Comparison of ENCODE assay signal across 10 mouse cellular contexts in the genomic region with DNA sequence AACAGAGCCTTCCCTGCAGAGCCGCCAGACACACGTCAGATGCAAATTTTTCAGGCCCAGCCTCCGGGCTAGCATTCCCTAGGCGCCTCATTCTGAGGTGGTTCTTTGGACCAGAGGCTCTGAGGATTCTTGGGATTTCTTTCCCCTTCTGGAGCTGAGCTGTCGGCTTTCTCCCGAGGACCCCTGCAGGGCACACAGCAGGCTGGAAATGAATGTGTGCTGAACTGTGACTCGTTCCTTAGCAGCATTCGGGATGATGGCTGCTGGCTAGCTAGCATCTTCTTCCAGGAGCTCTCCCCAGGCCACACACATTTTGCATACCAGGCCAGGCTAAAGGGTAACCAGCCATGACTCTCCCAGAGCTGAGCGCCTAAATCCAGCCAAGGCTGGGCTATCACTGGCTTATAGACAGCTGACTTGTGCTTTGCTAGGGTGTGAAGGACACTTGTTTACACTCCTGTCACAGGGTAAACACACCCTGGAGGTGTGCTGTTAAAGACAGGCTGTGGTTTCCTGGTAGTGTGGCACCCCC. TPM values are rescaled to one million over a fixed set of nuclear protein-coding genes. Genes with fewer than 3 reads are reported as not detected.
DNase-seq lines count a peak whose midpoint lies in the region; ATAC-seq lines count a peak whose summit lies in the region.
"Had no signal": no experiment of that assay in that cellular context is flagged by ENCODE, and none has a peak within 500 bp of the region (broad histone marks: within the 10 kb centered on the region; RNA-seq: fewer than 3 reads in every experiment).

No protein-coding gene starts in this region.

- peak overlapping the region; percentile 35; the same call in 1 of the 2 replicates for H3K9ac ChIP-seq in heart, embryonic 15.5 days
- H3K9ac ChIP-seq in embryonic facial prominence, embryonic 13.5 days, result 0 out of 2 replicates have a peak overlapping the region, but pooled peaks have one; percentile 12
- H3K9ac ChIP-seq: embryonic facial prominence, embryonic 12.5 days had no signal

- no peak overlapping the region for H3K4me3 ChIP-seq in heart, embryonic 15.5 days
- no peak overlapping the region for H3K4me3 ChIP-seq in embryonic facial prominence, embryonic 13.5 days
- H3K4me3 ChIP-seq: embryonic facial prominence, embryonic 12.5 days had no signal

- WGBS in heart, embryonic 15.5 days, result 26% methylated on average over 9 of the region's 9 CpGs
- WGBS in embryonic facial prominence, embryonic 13.5 days, result 9% methylated on average over 9 of the region's 9 CpGs

- no peak overlapping the region for H3K4me2 ChIP-seq in heart, embryonic 15.5 days
- H3K4me2 ChIP-seq in embryonic facial prominence, embryonic 13.5 days, result no peak overlapping the region; the same call in 1 of the 2 replicates
- H3K4me2 ChIP-seq: embryonic facial prominence, embryonic 12.5 days had no signal

- H3K36me3 ChIP-seq in heart, embryonic 15.5 days, result no peaks in the 10 kb centered on the region
- no peaks in the 10 kb centered on the region for H3K36me3 ChIP-seq in embryonic facial prominence, embryonic 13.5 days
- H3K36me3 ChIP-seq: embryonic facial prominence, embryonic 12.5 days had no signal

- intact Hi-C loops in heart, postnatal 25 days (cut with DNase I), result no loop called here

- no peaks in the 10 kb centered on the region for H3K9me3 ChIP-seq in heart, embryonic 15.5 days (replicated peaks)
- H3K9me3 ChIP-seq in embryonic facial prominence, embryonic 13.5 days, result no peaks in the 10 kb centered on the region
- H3K9me3 ChIP-seq: embryonic facial prominence, embryonic 12.5 days had no signal

- H3K27ac ChIP-seq in heart, embryonic 15.5 days, result peak overlapping the region; percentile 36
- no peak overlapping the region for H3K27ac ChIP-seq in embryonic facial prominence, embryonic 13.5 days
- H3K27ac ChIP-seq: embryonic facial prominence, embryonic 12.5 days had no signal

- no peak for DNase-seq in heart, postnatal 25 days (ENCODE audit: low spot score)
- peak; percentile 45 for DNase-seq in kidney, postnatal 10 days
- peak; percentile 44 for DNase-seq in retina, postnatal 1 day
- no peak for DNase-seq in right cerebral cortex, postnatal 25 days
- DNase-seq in testis, postnatal 10 days (ENCODE audit: low spot score), result no peak
- DNase-seq in thymus, postnatal 4 days, result no peak

- ATAC-seq in heart, embryonic 15.5 days (replicated peaks; ENCODE audit: insufficient number of reproducible peaks, insufficient read depth, low FRiP score, low read depth), result no peak
- ATAC-seq in embryonic facial prominence, embryonic 13.5 days (ENCODE audit: insufficient number of reproducible peaks, insufficient read depth, low FRiP score, low TSS enrichment, low read depth), result no peak

- peaks cover 69% of the 10 kb centered on the region for H3K4me1 ChIP-seq in heart, embryonic 15.5 days (replicated peaks)
- H3K4me1 ChIP-seq in embryonic facial prominence, embryonic 13.5 days, result peaks cover 37% of the 10 kb centered on the region

- H3K27me3 ChIP-seq in heart, embryonic 15.5 days, result no peaks in the 10 kb centered on the region; the same call in 1 of the 2 replicates
- H3K27me3 ChIP-seq in embryonic facial prominence, embryonic 13.5 days, result peaks cover 49% of the 10 kb centered on the region

RNA-seq across cellular contexts. Expression of gene 1700001C19Rik, which starts 3.2 kb away (rescaled TPM):
- polyA plus RNA-seq in heart, embryonic 15.5 days (2015; fragmentation: Nextera tagmentation; extraction: Ambion mirVana), result 0.60 and 1.0 TPM in 2 replicates
- total RNA-seq in heart, postnatal 25 days (2021), result not detected
- 0.25 TPM in 1 of 2 replicates, not detected in the other for polyA plus RNA-seq in embryonic facial prominence, embryonic 13.5 days (2015; fragmentation: Nextera tagmentation; extraction: Ambion mirVana)
- total RNA-seq: neutrophil, adult 5-6 weeks had no signal

RNA-seq across cellular contexts. Expression of gene AI661453, which starts 4.0 kb away (rescaled TPM):
- polyA plus RNA-seq in heart, embryonic 15.5 days (2015; fragmentation: Nextera tagmentation; extraction: Ambion mirVana), result 0.96 and 1.2 TPM in 2 replicates
- total RNA-seq in heart, postnatal 25 days (2021), result 1 to 10 TPM in 1 of 2 experiments, under 1 TPM in 1; 0.96 to 2.0 TPM
- 1.7 and 2.0 TPM in 2 replicates for polyA plus RNA-seq in embryonic facial prominence, embryonic 13.5 days (2015; fragmentation: Nextera tagmentation; extraction: Ambion mirVana)

RNA-seq across cellular contexts. Expression of gene Guca1a, which starts 40.0 kb away (rescaled TPM):
- 1.7 TPM in 2 replicates for polyA plus RNA-seq in heart, embryonic 15.5 days (2015; fragmentation: Nextera tagmentation; extraction: Ambion mirVana)
- total RNA-seq in heart, postnatal 25 days (2021), result under 1 TPM in 1 of 2 experiments, not detected in 1; 0.39 TPM
- 1.9 and 2.0 TPM in 2 replicates for polyA plus RNA-seq in embryonic facial prominence, embryonic 13.5 days (2015; fragmentation: Nextera tagmentation; extraction: Ambion mirVana)
- total RNA-seq: neutrophil, adult 5-6 weeks had no signal

RNA-seq across cellular contexts. Expression of gene Guca1b, which starts 55.2 kb away (rescaled TPM):
- polyA plus RNA-seq in heart, embryonic 15.5 days (2015; fragmentation: Nextera tagmentation; extraction: Ambion mirVana), result 0.91 and 1.2 TPM in 2 replicates
- total RNA-seq in heart, postnatal 25 days (2021), result under 1 TPM; 0.36 to 0.65 TPM
- 0.73 and 0.84 TPM in 2 replicates for polyA plus RNA-seq in embryonic facial prominence, embryonic 13.5 days (2015; fragmentation: Nextera tagmentation; extraction: Ambion mirVana)

Comparison
In these comparisons a context has a peak if more than half of its experiments do, and no peak if none do; other contexts are left out.
1. DNase-seq: peak in kidney, postnatal 10 days (single experiment) and retina, postnatal 1 day (single experiment); none in heart, postnatal 25 days (single experiment), right cerebral cortex, postnatal 25 days (single experiment), testis, postnatal 10 days (single experiment) and thymus, postnatal 4 days (single experiment).